Mouse (Mus musculus) v-Abl transformed pro-B cells (cell line): Measurements from ENCODE around the gene Gng10.

Experiments used
- in situ Hi-C, 2 experiments: fragments of 400-800 bp; cut with MboI; formaldehyde crosslinking; loops; one replicate each; pipeline ENCODE4 v1.15.1; 2025; ENCODE audit not compliant: unreplicated experiment in 2 of 2

Gene Gng10

DNA sequence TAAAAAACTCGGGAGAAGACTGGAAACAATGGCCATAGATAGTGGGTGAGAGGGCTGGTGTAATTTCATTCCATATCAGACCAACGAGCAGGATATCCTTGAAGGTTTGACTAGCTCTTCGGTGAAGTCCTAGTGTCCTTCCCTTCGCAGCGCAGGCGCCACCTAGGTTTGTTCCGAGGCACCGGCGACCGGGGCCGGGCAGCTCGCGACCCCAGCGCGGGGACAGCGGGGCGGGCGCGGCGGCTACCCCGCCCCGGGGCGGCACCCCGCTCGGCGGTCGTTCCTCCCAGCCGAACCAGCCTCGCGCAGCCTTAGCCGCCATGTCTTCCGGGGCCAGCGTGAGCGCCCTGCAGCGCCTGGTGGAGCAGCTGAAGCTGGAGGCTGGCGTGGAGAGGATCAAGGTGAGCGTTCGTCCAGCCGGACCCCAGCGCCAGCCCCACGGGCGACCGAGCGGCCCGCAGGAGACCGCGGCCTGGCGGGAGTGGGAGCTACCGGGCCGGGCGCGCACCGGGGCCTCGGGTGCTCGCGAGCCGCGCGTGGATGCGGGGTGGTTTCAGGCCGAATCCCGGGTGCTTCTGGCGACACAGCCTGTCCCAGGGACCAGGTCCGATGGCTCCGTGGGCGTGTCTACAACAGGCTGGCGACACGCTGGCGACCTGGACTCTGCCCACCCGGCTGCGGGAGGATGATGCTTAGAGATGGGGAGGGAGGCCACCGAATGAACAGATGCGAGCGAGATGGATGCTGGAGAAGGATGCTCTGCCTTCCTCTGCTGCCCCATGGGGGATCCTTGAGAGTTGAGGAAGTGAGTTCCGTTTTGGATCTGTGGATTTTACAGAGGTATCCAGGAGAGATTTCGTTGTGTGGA is at the start of gene Gng10:
Gene Gng10, plus strand, starts transcription at position 171 of the 868 bp plus-strand sequence.
- in situ Hi-C loops: loop anchor here (5.0 to 25.0 kb wide), 4 partner anchors 33 to 948 kb away; partner anchors contain the start of genes Gm20503 (in 2 of the 2) and Ptgr1 (in 1 of the 2)

DNA sequence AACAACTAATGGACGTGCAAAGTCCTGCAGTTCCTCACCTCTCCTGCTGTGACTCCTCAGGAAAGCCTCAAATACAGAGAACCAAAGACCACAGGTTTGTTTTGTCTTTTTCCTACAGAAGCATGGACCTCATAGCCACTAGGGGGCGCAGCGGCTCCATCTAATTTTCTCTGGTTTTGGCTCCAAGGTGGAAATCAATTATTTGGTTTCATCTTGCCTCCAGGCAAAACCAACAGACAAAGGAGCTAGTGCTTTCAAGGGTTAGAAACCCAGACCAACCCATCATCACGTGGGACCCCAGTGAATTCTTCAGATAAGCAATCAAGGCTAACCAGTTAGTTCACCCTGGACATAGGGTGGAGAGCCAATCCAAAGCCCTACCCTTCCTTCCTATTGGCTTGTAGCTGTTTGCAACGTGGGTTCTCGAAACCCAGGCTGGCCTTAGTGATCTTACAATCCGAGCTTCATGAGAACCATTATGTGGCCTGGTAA is 49.7 kb upstream of the Gng10 start:
- in situ Hi-C loops: loop anchor here (5.0 to 25.0 kb wide), 8 partner anchors 48 to 1073 kb away; partner anchors contain the start of genes D630039A03Rik (in 1 of the 2), Ecpas (in 1 of the 2), Gng10 (in 1 of the 2) and Lpar1 (in 1 of the 2)

DNA sequence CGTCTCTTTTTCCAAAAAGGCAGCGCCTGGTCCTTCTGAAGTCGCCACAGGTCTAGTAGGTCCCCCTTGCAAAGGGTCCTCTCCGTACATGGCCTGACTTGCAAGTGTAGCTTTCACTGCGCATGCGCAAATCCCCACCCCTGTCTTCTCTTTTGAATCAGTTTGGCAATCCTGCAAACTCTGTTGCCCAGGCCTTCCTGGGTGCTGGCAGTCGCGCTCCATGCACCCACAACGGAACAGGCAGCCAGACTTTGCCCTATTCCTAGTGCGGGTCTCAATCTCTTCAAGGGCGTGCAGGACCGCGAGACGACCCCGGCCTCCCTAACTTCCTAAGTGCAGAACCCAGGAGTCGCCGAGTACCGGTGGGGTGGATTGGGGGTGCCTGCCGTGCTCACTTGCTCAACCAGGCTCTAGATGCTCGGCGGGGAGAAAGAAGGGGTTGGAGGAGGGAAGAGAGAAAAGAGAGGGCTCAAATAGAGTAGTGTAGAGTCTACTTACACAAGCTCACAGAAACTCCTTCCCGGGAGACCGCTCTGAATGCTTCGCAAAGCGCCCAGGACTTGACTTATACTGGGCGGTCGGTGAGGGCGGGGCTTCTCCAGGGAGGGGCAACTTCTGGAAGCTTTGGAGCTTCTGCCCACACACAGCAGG is 48.2 kb upstream of the Gng10 start, which contains the start of gene Ptgr1:
Gene Ptgr1, minus strand, starts transcription at position 580 of the 651 bp plus-strand sequence.
- in situ Hi-C loops: loop anchor here (5.0 to 25.0 kb wide), 8 partner anchors 48 to 1074 kb away; partner anchors contain the start of genes D630039A03Rik (in 1 of the 2), Ecpas (in 1 of the 2), Gng10 (in 1 of the 2) and Lpar1 (in 1 of the 2)

DNA sequence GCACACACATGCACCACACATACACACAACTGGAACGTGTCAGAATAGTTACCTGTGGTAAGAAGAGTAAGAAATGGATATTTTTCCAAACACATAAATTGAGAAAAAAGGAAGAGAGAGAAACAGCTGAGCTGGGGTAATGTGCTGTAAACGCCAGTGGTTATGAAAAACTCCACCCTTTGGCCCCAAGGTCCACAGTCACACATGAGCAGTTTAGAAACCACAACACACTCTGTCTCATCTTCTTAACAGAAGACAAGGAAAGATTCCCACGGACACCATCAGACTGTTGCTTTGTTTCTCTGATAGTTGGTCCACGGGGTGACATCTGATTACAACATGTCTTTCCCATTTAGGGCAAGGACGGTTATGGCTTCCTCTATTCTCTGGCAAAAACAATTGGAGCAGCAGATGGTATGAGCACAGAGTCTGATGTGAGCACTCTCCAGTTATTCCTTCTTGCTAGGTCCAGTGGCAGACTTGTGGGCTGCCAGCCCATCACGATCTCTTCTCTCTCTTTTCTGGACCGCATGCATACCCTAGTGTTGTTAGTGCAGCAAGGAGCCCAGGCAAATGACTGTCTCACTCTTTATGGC is 45.5 kb upstream of the Gng10 start:
- in situ Hi-C loops: loop anchor here (5.0 to 25.0 kb wide), 8 partner anchors 45 to 1077 kb away; partner anchors contain the start of genes D630039A03Rik (in 1 of the 2), Ecpas (in 1 of the 2), Gng10 (in 1 of the 2) and Lpar1 (in 1 of the 2)

DNA sequence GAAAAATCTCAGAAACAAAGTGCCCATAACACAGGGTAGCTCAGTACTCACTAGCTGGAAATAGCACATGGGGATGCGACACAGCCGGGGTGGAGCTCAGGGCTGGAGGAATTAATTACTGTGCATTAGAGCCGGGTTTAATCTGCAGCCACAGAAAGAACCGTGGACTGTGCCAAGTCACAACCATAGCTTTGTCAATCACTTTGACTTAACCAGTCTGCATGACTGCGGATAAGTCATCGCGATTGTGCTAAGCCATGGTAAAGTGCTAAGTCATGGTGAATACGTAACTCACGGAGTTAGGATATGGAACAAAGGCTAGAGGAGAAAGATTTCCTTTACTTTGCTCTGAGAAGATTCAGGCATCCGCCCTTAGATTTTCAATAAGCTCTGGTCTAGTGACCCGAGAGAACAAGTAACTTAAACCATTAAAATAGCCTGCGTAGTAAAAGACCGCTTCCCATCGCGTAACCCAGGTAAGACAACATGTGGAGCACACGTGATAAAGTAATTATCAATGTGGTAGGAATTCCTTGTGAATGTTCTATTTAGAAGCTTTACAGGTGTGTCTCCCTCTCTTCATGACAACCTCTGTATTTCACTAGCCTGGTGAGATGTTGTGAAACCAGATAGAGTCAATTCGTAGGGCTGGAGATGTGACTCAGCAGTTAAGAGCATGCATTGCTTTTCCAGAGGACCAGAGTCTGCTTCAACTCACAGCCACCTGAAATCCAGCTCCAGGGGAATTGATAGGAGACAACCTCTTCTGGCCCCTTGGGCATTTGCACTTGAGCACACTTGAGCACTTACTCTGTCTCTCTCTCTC is 44.1 kb upstream of the Gng10 start:
- in situ Hi-C loops: loop anchor here (10.0 to 25.0 kb wide), 7 partner anchors 429 to 1079 kb away; partner anchors contain the start of genes D630039A03Rik (in 1 of the 2) and Lpar1 (in 1 of the 2)

DNA sequence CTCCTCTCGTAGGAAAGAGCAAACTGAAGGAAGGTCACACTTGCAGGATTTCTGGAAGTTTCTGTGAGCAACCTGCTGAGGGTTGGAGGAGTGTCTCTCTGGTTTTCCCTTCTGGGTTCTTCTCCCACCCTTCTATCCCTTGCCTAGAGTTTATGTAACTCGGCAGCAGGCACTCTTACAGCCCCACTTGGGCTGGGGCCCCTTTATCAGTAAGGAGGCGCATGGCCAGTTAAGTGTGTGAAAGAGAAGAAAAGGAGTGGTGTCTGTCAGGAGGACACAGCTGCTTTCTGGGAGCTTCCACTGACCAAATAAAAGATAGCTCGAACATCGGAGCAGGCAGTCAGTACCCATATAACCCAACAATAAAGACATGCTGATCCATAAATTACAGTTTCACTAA is 42.7 kb upstream of the Gng10 start:
- in situ Hi-C loops: loop anchor here (10.0 to 25.0 kb wide), 7 partner anchors 430 to 1080 kb away; partner anchors contain the start of genes D630039A03Rik (in 1 of the 2) and Lpar1 (in 1 of the 2)

DNA sequence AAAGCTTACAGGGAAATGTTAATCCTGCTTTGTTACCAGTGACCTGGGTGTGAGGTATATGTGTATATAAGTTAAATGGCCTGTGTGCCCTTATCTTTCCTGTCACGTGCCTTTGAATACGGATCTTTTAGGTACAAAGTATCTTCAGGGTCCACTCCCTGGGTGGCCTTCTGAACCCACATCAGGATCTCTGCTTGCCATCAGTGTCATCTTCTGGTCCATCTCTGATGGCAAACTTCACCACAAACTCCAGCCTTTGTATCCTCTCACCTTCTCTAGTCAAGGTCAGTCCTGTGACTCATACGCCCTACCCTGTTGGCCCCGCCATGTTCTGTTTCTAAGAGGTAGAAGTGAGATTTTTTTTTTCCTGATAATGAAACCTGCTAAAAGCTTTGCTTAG is 40.1 kb upstream of the Gng10 start, which contains the start of gene Dnajc25:
Gene Dnajc25, plus strand, starts transcription at position 301 of the 400 bp plus-strand sequence.
- in situ Hi-C loops: loop anchor here (10.0 to 25.0 kb wide), 7 partner anchors 432 to 1082 kb away; partner anchors contain the start of genes D630039A03Rik (in 1 of the 2) and Lpar1 (in 1 of the 2)

DNA sequence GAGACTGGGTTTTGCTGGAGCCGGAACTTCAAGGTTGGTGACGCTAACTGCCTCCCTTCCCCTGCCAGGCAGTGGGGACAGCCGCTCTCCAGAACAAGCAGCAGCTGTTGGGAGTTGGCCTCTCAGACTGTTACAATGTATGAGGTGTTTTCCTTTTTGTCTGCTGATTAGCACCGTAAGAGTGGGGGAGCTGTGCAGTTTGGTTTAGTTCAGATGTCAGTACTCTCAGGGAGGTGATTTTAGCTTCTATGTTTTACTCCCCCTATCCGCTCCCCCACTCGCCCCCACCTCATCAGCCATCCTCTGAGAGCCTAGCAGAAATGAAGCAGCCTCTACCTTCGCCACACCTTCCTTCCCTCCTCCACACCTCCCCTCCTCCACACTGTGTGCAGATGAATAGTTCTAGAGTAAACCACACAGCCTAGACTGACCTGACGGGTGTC is 39.6 kb upstream of the Gng10 start:
- in situ Hi-C loops: loop anchor here (10.0 to 25.0 kb wide), 7 partner anchors 433 to 1083 kb away; partner anchors contain the start of genes D630039A03Rik (in 1 of the 2) and Lpar1 (in 1 of the 2)

DNA sequence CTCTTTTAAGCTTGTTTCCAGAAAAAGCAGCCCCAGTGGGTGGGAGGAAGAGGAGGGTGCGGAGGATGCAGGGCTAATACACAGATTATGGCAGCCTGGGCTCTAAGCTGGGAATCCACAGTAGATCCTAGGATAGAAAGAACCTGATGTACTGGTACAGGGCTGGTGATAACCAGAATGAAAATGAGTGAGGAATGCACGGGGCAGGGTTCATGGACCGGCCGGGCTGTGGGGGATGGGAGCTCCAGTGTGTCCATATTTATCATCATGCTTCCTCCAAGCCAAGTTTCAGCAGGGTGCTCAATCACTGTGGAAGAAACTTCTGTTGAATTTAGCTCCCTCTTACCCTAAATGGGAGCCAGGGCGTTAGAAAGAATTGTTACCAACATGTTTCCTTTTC is 37.8 kb upstream of the Gng10 start:
- in situ Hi-C loops: loop anchor here (10.0 to 25.0 kb wide), 7 partner anchors 435 to 1085 kb away; partner anchors contain the start of genes D630039A03Rik (in 1 of the 2) and Lpar1 (in 1 of the 2)

DNA sequence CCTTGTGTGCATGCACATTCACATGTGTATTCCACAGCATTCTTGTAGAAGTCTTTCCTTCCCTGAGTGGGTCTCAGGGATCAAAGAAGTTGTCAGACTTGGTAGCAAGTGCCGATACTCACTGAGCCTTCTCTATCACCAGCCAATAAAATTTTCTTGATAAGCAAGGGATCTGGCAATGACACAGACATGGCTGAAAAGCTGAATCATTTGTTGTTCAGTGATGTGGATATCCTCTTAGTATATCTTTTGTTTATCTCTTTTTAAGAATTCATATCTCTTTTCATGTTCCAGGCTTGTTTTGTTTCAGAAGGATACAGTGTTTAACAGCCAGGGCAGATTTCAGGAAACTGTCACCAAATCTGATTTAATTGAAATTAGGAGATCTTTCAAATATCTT is 36.2 kb upstream of the Gng10 start:
- in situ Hi-C loops: loop anchor here (10.0 to 25.0 kb wide), 7 partner anchors 436 to 1086 kb away; partner anchors contain the start of genes D630039A03Rik (in 1 of the 2) and Lpar1 (in 1 of the 2)

DNA sequence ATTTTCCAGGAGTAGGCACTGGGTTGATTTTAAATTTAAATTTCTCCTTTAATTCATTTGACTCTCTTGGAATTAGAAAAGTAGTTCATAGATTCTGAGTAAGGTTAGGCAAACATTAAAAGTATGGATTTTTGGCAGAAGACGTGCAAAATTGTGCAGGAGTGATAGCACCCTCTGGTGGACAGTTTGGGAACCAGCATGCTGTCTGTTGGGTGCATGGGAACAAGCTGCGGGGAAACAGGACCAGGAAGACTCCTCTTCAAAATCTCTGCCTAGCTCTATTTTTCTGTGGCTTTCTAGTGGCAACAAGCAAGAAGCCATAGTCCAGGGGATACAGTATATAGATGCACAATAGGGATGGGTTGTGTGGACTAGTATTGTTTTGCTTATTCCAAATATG is 35.2 kb upstream of the Gng10 start:
- in situ Hi-C loops: loop anchor here (5.0 to 25.0 kb wide), 11 partner anchors 38 to 1087 kb away; partner anchors contain the start of genes Gng10 (in 2 of the 2), D630039A03Rik (in 1 of the 2), Lpar1 (in 1 of the 2) and Ugcg (in 1 of the 2)

DNA sequence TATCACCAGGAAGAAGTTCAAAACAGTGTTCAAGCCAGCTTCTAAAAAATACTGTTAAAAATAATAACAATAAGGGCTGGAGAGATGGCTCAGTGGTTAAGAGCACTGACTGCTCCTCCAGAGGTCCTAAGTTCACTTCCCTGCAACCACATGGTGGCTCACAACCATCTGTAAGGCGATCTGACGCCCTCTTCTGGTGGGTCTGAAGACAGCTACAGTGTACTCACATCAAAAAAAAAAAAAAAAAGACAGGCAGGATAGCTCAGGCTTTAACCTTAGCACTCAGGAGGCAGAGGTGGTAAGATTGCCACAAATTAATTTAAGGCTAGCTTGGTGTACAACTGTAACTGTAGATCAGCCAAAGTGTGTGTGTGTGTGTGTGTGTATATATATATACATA is 34.3 kb upstream of the Gng10 start:
- in situ Hi-C loops: loop anchor here (5.0 to 10.0 kb wide), 4 partner anchors 37 to 564 kb away; partner anchors contain the start of genes Gng10 (in 2 of the 2) and Ugcg (in 1 of the 2)

DNA sequence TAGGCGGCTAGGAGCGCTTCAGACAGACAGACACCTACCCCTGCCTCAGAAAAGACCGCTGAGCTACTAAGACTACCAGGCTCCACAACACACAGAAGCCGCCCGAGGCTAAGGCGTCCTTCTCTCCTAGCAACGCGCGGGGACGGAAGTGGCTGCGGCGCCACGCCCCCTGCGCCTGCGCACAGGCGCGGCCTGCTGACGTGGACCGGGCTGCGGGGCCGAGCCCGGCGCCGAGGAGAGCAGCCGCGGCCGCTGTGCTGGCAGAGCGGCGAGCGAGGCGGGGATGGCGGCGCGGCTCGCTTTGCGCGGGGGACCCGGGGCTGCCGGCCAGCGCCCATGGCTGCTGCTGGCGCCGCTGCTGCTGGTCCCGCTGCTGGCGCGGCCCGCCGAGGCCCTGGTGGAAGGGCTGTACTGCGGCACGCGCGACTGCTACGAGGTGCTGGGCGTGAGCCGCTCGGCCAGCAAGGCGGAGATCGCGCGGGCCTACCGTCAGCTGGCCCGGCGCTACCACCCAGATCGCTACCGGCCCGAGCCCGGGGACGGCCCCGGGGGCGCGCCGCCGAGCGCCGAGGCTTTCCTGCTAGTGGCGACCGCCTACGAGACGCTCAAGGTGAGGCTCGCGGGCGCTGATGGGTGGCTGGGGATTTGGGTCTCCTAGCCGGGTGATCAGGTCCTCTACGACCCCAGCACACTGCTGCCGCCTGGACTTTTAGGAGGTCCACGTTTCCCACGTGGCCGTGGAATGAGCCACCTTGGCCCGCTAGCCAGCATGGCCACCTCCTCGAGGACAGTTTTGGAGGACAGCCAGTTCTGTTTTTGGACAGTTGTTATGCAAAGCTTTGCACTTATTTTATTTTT is 31.7 kb upstream of the Gng10 start, which contains the start of gene Gm20503:
Gene Gm20503, plus strand, starts transcription at position 263 of the 858 bp plus-strand sequence.
- in situ Hi-C loops: loop anchor here (5.0 to 10.0 kb wide), 4 partner anchors 34 to 562 kb away; partner anchors contain the start of genes Gng10 (in 2 of the 2) and Ugcg (in 1 of the 2)

DNA sequence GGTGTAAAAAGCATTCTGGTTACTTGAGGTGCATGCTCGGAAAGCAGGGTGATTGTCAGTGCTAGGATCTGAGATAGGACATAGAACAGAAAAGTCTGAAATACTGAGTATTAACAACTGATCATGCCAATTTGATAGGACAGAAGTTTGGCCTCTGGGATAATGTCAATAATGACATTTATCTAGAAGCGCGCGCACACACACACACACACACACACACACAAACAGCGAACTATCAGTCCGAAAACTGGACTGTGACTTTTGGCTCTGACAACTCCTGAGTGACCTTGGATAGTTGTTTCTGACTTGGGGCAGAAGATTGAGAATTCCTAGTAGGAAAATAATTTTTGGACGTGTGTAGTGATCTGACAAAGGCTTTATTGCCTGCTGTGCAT is 31.1 kb upstream of the Gng10 start:
- in situ Hi-C loops: loop anchor here (5.0 to 10.0 kb wide), 4 partner anchors 33 to 561 kb away; partner anchors contain the start of genes Gng10 (in 2 of the 2) and Ugcg (in 1 of the 2)

DNA sequence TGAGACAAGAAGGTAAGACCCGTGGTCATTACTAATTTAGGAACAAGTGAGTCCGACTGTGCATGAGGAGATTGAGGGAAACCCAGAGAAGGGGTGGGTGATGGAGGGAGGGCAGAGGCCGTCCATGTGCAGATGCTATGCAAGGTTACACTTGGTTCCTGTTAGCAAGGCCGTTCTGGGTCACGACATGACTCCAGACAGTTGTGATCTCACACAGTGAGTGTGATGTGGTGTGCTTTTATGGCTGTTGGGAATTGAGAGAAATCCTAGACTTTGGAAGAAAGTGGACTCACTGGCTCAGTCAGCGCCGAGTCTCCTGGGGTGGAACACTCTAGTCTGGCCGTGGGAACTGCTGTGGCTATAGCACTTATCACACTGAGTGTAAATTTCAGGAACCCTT is 28.7 kb upstream of the Gng10 start:
- in situ Hi-C loops: loop anchor here (10.0 kb wide), 3 partner anchors 179 to 559 kb away; partner anchors contain the start of gene Ugcg (in 1 of the 2)

DNA sequence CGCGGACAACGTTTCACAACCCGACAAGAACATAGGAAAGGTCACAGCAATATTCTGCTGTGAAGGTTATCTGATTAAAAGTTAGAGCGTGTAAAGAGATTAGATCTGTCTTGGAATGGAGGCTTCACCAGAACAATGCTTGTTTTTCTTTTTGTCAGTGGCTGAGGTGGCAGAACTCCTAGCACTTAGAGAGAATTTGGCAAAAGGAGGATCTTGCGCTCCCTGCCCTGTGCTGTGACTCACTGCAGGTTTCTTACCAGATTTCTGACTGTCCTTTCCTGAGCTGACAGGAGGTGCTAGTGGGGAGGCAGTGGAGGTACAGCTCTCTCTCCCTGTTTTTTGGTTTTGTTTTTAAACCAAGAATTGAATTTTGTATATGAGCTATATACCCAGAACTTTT is 27.9 kb upstream of the Gng10 start:
- in situ Hi-C loops: loop anchor here (10.0 kb wide), 3 partner anchors 178 to 558 kb away; partner anchors contain the start of gene Ugcg (in 1 of the 2)

DNA sequence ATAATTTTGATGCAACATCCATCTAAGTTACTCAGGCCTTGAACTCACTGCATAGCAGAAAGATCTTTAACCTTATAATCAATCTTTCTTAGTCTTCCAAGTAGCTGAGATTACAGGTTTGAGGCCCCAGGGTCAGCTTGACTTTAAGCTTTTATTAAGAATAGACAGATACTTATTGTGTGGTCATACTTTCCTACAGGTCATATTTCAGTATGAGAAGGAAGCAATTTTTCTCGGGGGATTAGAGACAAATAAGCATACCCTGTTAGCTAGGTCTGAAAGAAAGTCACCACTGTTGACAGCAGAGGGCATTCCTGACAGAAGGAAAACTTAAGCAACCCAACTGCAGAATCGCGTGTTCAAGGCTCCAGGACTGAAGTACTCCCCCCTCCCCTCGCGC is 26.9 kb upstream of the Gng10 start:
- in situ Hi-C loops: loop anchor here (10.0 kb wide), 3 partner anchors 177 to 557 kb away; partner anchors contain the start of gene Ugcg (in 1 of the 2)
